Mouse (Mus musculus): Measurements from ENCODE around the gene Stxbp2. TPM values are rescaled to one million over a fixed set of nuclear protein-coding genes. Genes with fewer than 3 reads are reported as not detected.

The Stxbp2 gene
- total RNA-seq, 2 experiments from 2014 or later: 43.6 to 52.5 TPM

GRCm38 (mm10) chr8:3628014-3628413 lies 2.7 kb upstream of the Stxbp2 start:
- DNase-seq (ENCODE audit: low spot score in 2 of 2): peak in 1 of 2 experiments; percentile 53

- DNase-seq (ENCODE audit: low spot score in 2 of 2): no peak
Observed at GRCm38 (mm10) chr8:3631478-3631875, 722 bp downstream of the Stxbp2 start.

GRCm38 (mm10) chr8:3645804-3646203 lies 15.0 kb downstream of the Stxbp2 start:
- peak in 1 of 2 experiments; percentile 27 for DNase-seq (ENCODE audit: low spot score in 2 of 2)

- no peak for DNase-seq (ENCODE audit: low spot score in 2 of 2)
Observed at GRCm38 (mm10) chr8:3646824-3647531, 16.2 kb downstream of the Stxbp2 start.

GRCm38 (mm10) chr8:3647561-3647960 lies 16.8 kb downstream of the Stxbp2 start:
- no peak for DNase-seq (ENCODE audit: low spot score in 2 of 2)

- no peak for DNase-seq (ENCODE audit: low spot score in 2 of 2)
Observed at GRCm38 (mm10) chr8:3648268-3648667, 17.5 kb downstream of the Stxbp2 start.

- no peak for DNase-seq (ENCODE audit: low spot score in 2 of 2)
Observed at GRCm38 (mm10) chr8:3648990-3649389, 18.2 kb downstream of the Stxbp2 start.

GRCm38 (mm10) chr8:3652845-3653244 lies 22.1 kb downstream of the Stxbp2 start:
- DNase-seq (ENCODE audit: low spot score in 2 of 2): no peak

- DNase-seq (ENCODE audit: low spot score in 2 of 2): no peak
Observed at GRCm38 (mm10) chr8:3654726-3655508, 24.2 kb downstream of the Stxbp2 start.

GRCm38 (mm10) chr8:3655526-3655925 lies 24.8 kb downstream of the Stxbp2 start, which contains the start of gene Retn:
TSS of gene Retn (plus strand) at chr8:3655770.
- no peak for DNase-seq (ENCODE audit: low spot score in 2 of 2)

- DNase-seq (ENCODE audit: low spot score in 2 of 2): peak in 1 of 2 experiments; percentile 21
Observed at GRCm38 (mm10) chr8:3656725-3657381, 26.1 kb downstream of the Stxbp2 start.

- DNase-seq (ENCODE audit: low spot score in 2 of 2): no peak
Observed at GRCm38 (mm10) chr8:3660889-3661288, 30.1 kb downstream of the Stxbp2 start.

- DNase-seq (ENCODE audit: low spot score in 2 of 2): no peak
Observed at GRCm38 (mm10) chr8:3664405-3664804, 33.6 kb downstream of the Stxbp2 start.

GRCm38 (mm10) chr8:3665507-3665906 lies 34.8 kb downstream of the Stxbp2 start, which contains the start of gene Mcemp1:
TSS of gene Mcemp1 (plus strand) at chr8:3665754.
- no peak for DNase-seq (ENCODE audit: low spot score in 2 of 2)

- no peak for DNase-seq (ENCODE audit: low spot score in 2 of 2)
Observed at GRCm38 (mm10) chr8:3670388-3670787, 39.6 kb downstream of the Stxbp2 start.

GRCm38 (mm10) chr8:3671980-3672491 lies 41.3 kb downstream of the Stxbp2 start, which contains the start of gene Fcor:
TSS of gene Fcor (minus strand) at chr8:3672362.
- DNase-seq (ENCODE audit: low spot score in 2 of 2): peak; percentile 86 to 96

- DNase-seq (ENCODE audit: low spot score in 2 of 2): no peak
Observed at GRCm38 (mm10) chr8:3674671-3675070, 43.9 kb downstream of the Stxbp2 start.

GRCm38 (mm10) chr8:3676131-3676992 lies 45.6 kb downstream of the Stxbp2 start, which contains the start of gene Trappc5:
TSS of gene Trappc5 (plus strand) at chr8:3676299.
- DNase-seq (ENCODE audit: low spot score in 2 of 2): peak; percentile 94 to 98

- DNase-seq (ENCODE audit: low spot score in 2 of 2): no peak
Observed at GRCm38 (mm10) chr8:3676993-3677579, 46.3 kb downstream of the Stxbp2 start.

- DNase-seq (ENCODE audit: low spot score in 2 of 2): no peak
Observed at GRCm38 (mm10) chr8:3678831-3679230, 48.1 kb downstream of the Stxbp2 start.

All from layer of hippocampus, adult 18-20 months (tissue).